Mouse (Mus musculus) heart, postnatal 0 days (tissue): Measurements from ENCODE around the gene Rpusd3. TPM values are rescaled to one million over a fixed set of nuclear protein-coding genes. Genes with fewer than 3 reads are reported as not detected.

Experiments used
- ATAC-seq: fragments of 200-750 bp; cut with Nextera tagmentation; 2 replicates; pipeline ENCODE4 v1.8.0; 2017; ENCODE audit warnings: low read depth, moderate number of reproducible peaks, moderate library complexity; ENCODE audit not compliant: insufficient read depth
- DNase-seq: peaks from one replicate; pipeline ENCODE4 v3.0.0-alpha.2; 2016; ENCODE audit warnings: low spot score
- H3K27ac ChIP-seq: fragments of 300-500 bp; sonication (generic); 2 replicates; pipeline ENCODE4 v1.5.1; 2014; ENCODE audit warnings: low read depth, mild to moderate bottlenecking
- H3K27me3 ChIP-seq: fragments of 300-500 bp; sonication (generic); 2 replicates; pipeline ENCODE4 v1.6.1; 2014; ENCODE audit warnings: low read length, mixed read lengths; ENCODE audit not compliant: control insufficient read depth, insufficient read depth
- H3K36me3 ChIP-seq: fragments of 300-500 bp; sonication (generic); replicated peaks from 2 replicates; pipeline ENCODE4 v1.6.1; 2014; ENCODE audit warnings: low read length, mixed read lengths; ENCODE audit not compliant: control insufficient read depth, insufficient read depth
- H3K4me1 ChIP-seq: fragments of 300-500 bp; sonication (generic); 2 replicates; pipeline ENCODE4 v1.6.1; 2014; ENCODE audit warnings: antibody characterized with exemption; ENCODE audit not compliant: control insufficient read depth, insufficient read depth
- H3K4me2 ChIP-seq: fragments of 300-500 bp; sonication (generic); 2 replicates; pipeline ENCODE4 v1.6.1; 2014; ENCODE audit warnings: low read depth, mild to moderate bottlenecking, low read length, moderate library complexity
- H3K4me3 ChIP-seq: fragments of 300-500 bp; sonication (generic); 2 replicates; pipeline ENCODE4 v1.5.1; 2014; ENCODE audit warnings: low read depth, low read length
- H3K9ac ChIP-seq: fragments of 300-500 bp; sonication (generic); replicated peaks from 2 replicates; pipeline ENCODE4 v1.6.1; 2014; ENCODE audit warnings: low read depth, low read length, mixed read lengths
- H3K9me3 ChIP-seq: fragments of 300-500 bp; sonication (generic); replicated peaks from 2 replicates; pipeline ENCODE4 v1.6.1; 2016; ENCODE audit warnings: low read length; ENCODE audit not compliant: control insufficient read depth
- CTCF ChIP-seq: IDR thresholded peaks from 2 replicates; pipeline ENCODE4 v1.5.1; 2016; ENCODE audit warnings: antibody characterized with exemption, control low read depth, low read depth
- EP300 ChIP-seq: IDR thresholded peaks from 2 replicates; pipeline ENCODE4 v1.6.1; 2016; ENCODE audit warnings: antibody characterized with exemption, low read depth
- WGBS: fragments of 180-500 bp; shearing (Covaris S2); extraction: QIAGEN DNeasy Blood & Tissue Kit; methylation state at CpG from one replicate; pipeline ENCODE4 v1.1.7; 2014; 5-methylcytosine and 5-hydroxymethylcytosine counted together
- microRNA-seq: library from miRNA; unstranded; fragments of <30 nt; microRNA quantifications from one replicate; pipeline ENCODE4, GENCODE M21; 2016
- polyA plus RNA-seq: library from polyadenylated mRNA; unstranded; fragments of >200 nt; fragmentation: Nextera tagmentation; extraction: Ambion mirVana; gene quantifications from 2 replicates; pipeline ENCODE4 v1.2.1, GENCODE M21; 2015
- total RNA-seq: library from RNA; depleted of rRNA; stranded (reverse); fragments of >200 nt; gene quantifications from 2 replicates; pipeline ENCODE4 v1.2.3, GENCODE M21; 2014; ENCODE audit warnings: low replicate concordance; rRNA removed

The Rpusd3 gene
- total and polyA plus RNA-seq, 2 experiments from 2014 or later: 15.0 to 15.5 TPM

DNA sequence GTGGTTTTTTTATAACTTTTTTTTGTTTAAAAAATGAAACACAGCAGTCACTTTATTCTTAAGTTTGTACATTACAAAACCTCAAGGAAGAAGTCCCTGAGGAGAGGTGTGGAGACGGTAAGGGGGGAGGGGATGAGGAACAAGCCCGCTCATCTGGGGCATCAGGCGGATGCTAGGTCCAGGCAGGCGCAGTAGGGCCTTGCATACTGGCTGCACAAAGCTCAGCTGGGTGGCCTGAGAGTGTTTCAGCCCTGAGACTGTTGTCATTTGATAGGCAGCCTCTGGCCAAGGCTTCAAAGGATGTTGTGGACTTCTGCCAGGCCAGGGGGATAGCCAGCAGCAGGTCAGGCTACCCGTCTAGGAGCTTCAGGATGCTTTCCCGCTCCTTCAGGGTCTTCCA lies 52.5 kb downstream of the Rpusd3 start:
- 88% methylated on average over 6 of the region's 6 CpGs for WGBS
- peaks cover 53% of the 10 kb centered on the region for H3K36me3 ChIP-seq
- no peaks in the 10 kb centered on the region for H3K4me1 ChIP-seq
- no peaks in the 10 kb centered on the region for H3K9me3 ChIP-seq
- H3K9ac ChIP-seq: no peak overlapping the region
- H3K27me3 ChIP-seq: no peaks in the 10 kb centered on the region
- ATAC-seq (no peak), DNase-seq (no peak)
- H3K4me2 ChIP-seq: no peak overlapping the region
- H3K4me3 ChIP-seq: no peak overlapping the region
- no peak overlapping the region for H3K27ac ChIP-seq
- TF ChIP-seq EP300 (no peak), CTCF (no peak)

Small RNA genes lying within 50 kb of the gene (microRNA-seq; reads per million reads assigned to microRNA genes)
- gene Gm24387: not detected

Other genes with a start within 250 kb of the Rpusd3 start
- 0.38 TPM in 1 of 2 replicates, not detected in the other for gene Lhfpl4, start 224.0 kb downstream of the Rpusd3 start, total RNA-seq
- gene Lhfpl4, start 224.0 kb downstream of the Rpusd3 start, polyA plus RNA-seq: 0.22 and 0.25 TPM in 2 replicates
- 26.9 and 49.5 TPM in 2 replicates for gene Mtmr14, start 181.5 kb downstream of the Rpusd3 start, total RNA-seq
- 14.3 and 17.5 TPM in 2 replicates for gene Mtmr14, start 181.5 kb downstream of the Rpusd3 start, polyA plus RNA-seq
- not detected in 2 replicates for gene Cpne9, start 137.0 kb downstream of the Rpusd3 start, total RNA-seq
- 0.04 TPM in 1 of 2 replicates, not detected in the other for gene Cpne9, start 137.0 kb downstream of the Rpusd3 start, polyA plus RNA-seq
- 15.2 and 16.8 TPM in 2 replicates for gene Brpf1, start 112.2 kb downstream of the Rpusd3 start, total RNA-seq
- gene Brpf1, start 112.2 kb downstream of the Rpusd3 start, polyA plus RNA-seq: 5.1 and 6.4 TPM in 2 replicates
- gene Ogg1, start 92.4 kb downstream of the Rpusd3 start, total RNA-seq: 8.0 and 12.6 TPM in 2 replicates
- gene Ogg1, start 92.4 kb downstream of the Rpusd3 start, polyA plus RNA-seq: 6.4 and 7.0 TPM in 2 replicates
- 105 and 115 TPM in 2 replicates for gene Camk1, start 75.4 kb downstream of the Rpusd3 start, total RNA-seq
- gene Camk1, start 75.4 kb downstream of the Rpusd3 start, polyA plus RNA-seq: 94.5 and 98.4 TPM in 2 replicates
- gene Tada3, start 41.5 kb downstream of the Rpusd3 start, total RNA-seq: 11.6 and 45.1 TPM in 2 replicates
- gene Tada3, start 41.5 kb downstream of the Rpusd3 start, polyA plus RNA-seq: 28.9 and 30.2 TPM in 2 replicates
- 129 and 146 TPM in 2 replicates for gene Arpc4, start 41.2 kb downstream of the Rpusd3 start, total RNA-seq
- 201 and 203 TPM in 2 replicates for gene Arpc4, start 41.2 kb downstream of the Rpusd3 start, polyA plus RNA-seq
- gene Ttll3, start 30.1 kb downstream of the Rpusd3 start, total RNA-seq: 2.5 and 10.4 TPM in 2 replicates
- gene Ttll3, start 30.1 kb downstream of the Rpusd3 start, polyA plus RNA-seq: 0.64 and 0.97 TPM in 2 replicates
- gene Cidec, start 16.4 kb upstream of the Rpusd3 start, total RNA-seq: 0.35 TPM in 1 of 2 replicates, not detected in the other
- gene Cidec, start 16.4 kb upstream of the Rpusd3 start, polyA plus RNA-seq: 0.11 TPM in 1 of 2 replicates, not detected in the other
- gene Jagn1, start 23.2 kb upstream of the Rpusd3 start, total RNA-seq: 15.3 and 40.6 TPM in 2 replicates
- 52.4 and 56.6 TPM in 2 replicates for gene Jagn1, start 23.2 kb upstream of the Rpusd3 start, polyA plus RNA-seq
- 0.70 and 2.2 TPM in 2 replicates for gene Il17re, start 39.1 kb upstream of the Rpusd3 start, total RNA-seq
- gene Il17re, start 39.1 kb upstream of the Rpusd3 start, polyA plus RNA-seq: 0.85 and 0.91 TPM in 2 replicates
- gene Il17rc, start 52.1 kb upstream of the Rpusd3 start, total RNA-seq: 20.3 and 22.1 TPM in 2 replicates
- gene Il17rc, start 52.1 kb upstream of the Rpusd3 start, polyA plus RNA-seq: 11.6 and 12.1 TPM in 2 replicates
- gene Creld1, start 64.0 kb upstream of the Rpusd3 start, total RNA-seq: 27.1 and 34.5 TPM in 2 replicates
- gene Creld1, start 64.0 kb upstream of the Rpusd3 start, polyA plus RNA-seq: 27.5 and 32.1 TPM in 2 replicates
- not detected in 2 replicates for gene Prrt3, start 82.6 kb upstream of the Rpusd3 start, total RNA-seq
- 0.07 and 0.20 TPM in 2 replicates for gene Prrt3, start 82.6 kb upstream of the Rpusd3 start, polyA plus RNA-seq
- gene Emc3, start 112.3 kb upstream of the Rpusd3 start, total RNA-seq: 68.9 and 78.3 TPM in 2 replicates
- 79.4 and 82.9 TPM in 2 replicates for gene Emc3, start 112.3 kb upstream of the Rpusd3 start, polyA plus RNA-seq
- 9.0 and 14.5 TPM in 2 replicates for gene Fancd2, start 112.3 kb upstream of the Rpusd3 start, total RNA-seq
- 1.9 and 2.4 TPM in 2 replicates for gene Fancd2, start 112.3 kb upstream of the Rpusd3 start, polyA plus RNA-seq
- gene Fancd2os, start 181.4 kb upstream of the Rpusd3 start, total RNA-seq: not detected in 2 replicates
- gene Fancd2os, start 181.4 kb upstream of the Rpusd3 start, polyA plus RNA-seq: not detected in 2 replicates
- 174 and 265 TPM in 2 replicates for gene Brk1, start 185.4 kb upstream of the Rpusd3 start, total RNA-seq
- 169 and 173 TPM in 2 replicates for gene Brk1, start 185.4 kb upstream of the Rpusd3 start, polyA plus RNA-seq
- 23.5 and 24.3 TPM in 2 replicates for gene Vhl, start 204.6 kb upstream of the Rpusd3 start, total RNA-seq
- gene Vhl, start 204.6 kb upstream of the Rpusd3 start, polyA plus RNA-seq: 17.2 and 18.0 TPM in 2 replicates
- gene Irak2, start 219.1 kb upstream of the Rpusd3 start, total RNA-seq: 7.0 and 23.2 TPM in 2 replicates
- gene Irak2, start 219.1 kb upstream of the Rpusd3 start, polyA plus RNA-seq: 5.8 and 6.3 TPM in 2 replicates